Mouse (Mus musculus) c-Kit-positive CD71-positive TER-119-positive erythroid progenitor cells, embryonic 14.5 days (primary cell): Measurements from ENCODE around the gene Rtf2.

Experiments used
- DNase-seq: peaks from one replicate; pipeline ENCODE4 v3.0.0-alpha.2; 2013; ENCODE audit warnings: low spot score

Gene Rtf2

DNA sequence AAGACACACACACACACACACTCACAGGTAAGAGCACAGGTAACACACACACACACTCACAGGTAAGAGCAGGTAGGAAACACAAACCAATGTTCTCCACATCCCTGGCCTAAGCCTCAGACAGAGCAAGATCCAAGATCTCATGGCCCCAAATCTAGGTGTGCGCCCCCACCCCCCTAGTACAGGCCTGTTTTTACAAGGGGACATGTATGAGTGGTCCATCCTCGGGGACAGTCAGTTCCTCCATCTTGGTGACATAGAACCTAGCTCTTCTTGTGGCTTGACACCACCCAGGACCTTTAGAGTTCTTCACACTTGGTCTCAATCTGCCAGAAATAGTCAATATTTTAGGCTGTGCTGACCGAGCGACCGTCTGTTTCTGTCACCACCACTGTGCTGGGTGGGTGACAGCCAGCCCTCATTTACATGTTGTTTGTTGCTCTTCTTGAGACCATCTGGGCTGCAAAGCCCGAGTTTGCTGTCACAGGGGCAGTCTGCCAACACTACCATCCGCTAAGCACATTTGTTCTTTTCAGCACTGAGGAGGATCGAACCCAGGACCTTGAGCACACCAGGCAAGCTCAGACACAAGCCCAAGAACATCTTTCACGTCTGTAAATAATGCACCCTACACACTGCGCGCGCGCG, 43.5 kb downstream of the Rtf2 start:
- no peak for DNase-seq

DNA sequence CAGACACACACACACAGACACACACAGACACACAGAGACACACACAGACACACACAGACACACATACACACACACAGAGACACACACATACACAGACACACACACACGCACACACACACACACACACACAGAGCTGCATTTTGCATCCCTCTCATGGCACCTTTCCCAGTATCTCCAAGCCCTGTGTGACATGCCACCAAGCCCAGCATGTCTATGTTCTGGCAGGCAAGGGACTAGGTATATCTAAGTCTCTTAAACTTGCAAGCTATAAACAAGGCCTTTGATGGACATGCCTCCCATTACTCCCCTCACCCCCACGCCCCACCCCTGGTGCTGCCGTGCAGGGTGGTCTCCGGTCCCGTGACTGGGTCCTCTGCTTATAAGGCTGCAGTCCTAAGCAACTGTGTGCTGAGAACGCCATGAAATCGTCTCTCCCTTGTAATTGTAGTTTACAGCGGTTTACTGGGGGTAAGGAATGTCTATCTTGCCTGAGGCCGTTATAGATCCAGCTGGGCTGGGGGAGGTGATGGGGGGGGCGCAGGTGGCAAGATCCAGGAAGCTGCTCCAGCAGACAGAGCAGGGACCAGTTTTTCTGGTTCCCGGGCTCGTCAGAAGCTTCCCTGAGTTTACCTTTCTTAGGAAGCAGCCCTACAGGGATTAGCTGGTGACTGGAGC, 44.5 kb downstream of the Rtf2 start:
- no peak for DNase-seq

DNA sequence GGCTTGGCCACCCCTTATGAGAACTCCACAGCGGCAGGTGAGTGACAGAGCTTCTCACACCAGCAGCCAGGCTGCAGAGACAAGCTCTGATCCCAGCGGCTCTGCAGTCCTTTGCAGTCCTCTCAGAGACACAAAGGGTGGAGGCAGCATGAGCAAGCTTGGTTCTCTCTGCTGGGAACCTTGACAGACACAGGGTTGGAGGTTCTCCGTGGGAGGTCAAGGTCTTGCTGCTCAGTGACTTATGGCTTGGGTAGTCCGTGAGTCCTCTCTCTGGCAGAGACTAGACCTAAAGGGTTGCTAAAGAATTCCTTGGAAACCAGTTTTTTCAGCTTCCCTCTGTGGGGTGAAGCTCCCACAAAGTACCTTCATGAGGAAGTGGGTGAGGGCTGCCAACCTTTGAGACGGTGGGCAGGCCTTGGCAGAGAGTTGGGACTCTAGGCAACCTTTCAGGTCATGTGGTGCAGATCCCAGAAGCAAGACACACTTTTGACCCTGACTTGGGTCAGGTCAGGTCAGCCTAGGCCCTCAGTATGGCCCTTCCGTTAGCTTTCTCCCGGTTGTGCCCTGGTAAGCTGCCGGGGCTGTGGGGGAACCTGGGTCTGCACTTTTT, 56.5 kb downstream of the Rtf2 start:
- no peak for DNase-seq

DNA sequence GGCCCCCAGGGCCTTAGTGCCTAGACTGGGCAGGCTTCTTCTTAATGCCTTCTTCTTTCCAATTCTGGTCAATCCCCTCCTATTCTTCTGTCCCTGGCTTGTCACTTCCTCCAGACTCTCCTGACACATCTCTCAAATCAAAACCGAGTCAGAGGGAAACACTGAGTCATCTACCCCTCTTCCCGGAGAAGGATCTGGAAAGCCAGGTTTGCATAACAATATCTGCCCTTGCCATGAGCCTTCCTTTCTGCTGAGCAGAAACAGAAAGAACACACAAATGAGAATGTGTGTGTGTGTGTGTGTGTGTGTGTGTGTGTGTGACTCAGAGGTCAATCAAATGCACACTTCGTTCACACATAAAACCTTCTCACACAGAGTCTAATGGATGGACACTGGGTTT, 58.5 kb downstream of the Rtf2 start:
- no peak for DNase-seq

DNA sequence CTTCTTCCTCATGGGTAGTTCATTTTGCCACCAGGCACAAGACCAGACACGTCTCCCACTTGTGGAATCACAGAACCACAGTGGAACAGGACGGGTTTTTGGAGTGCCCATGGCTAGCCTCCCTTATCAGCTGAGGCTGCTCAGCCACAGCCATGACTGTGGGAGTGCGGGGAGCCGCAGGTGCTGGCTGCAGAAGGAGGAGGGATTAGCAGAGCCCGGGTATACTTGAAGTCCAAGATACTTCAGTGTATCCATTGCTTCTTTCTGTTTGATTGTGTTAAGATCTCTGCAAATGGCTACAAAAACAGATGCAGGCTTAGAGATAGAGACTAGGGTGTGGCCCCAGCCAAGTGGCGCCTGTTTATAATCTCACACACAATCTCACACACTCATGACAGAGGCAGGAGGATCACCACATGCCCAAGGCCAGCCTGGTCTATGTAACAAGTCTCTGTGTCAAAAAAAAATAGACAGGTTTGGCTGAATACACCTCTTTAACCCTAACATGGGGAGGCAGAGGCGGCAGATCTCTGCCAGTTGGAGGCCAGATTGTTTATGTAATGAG, 60.5 kb downstream of the Rtf2 start:
- DNase-seq, result peak; percentile 8

DNA sequence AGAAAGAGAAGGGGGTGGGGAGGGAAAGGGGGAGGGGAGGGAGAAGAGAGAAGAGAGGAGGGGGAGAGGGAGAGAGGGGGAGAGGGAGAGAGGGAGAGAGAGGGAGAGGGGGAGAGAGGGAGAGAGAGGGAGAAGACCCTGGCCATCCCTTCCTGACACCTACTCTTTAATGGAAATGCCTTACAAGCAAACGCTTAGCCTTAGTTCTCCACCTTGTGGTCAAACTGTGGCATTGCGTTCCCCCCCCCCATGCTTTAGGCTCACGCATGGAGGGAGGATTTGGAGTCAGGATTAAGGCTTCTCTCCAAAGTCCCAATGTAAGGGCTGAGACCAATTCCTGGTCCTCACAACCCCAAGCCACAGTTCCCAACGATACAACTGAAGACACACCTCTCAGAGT, 61.0 kb downstream of the Rtf2 start:
- DNase-seq, result peak; percentile 33

DNA sequence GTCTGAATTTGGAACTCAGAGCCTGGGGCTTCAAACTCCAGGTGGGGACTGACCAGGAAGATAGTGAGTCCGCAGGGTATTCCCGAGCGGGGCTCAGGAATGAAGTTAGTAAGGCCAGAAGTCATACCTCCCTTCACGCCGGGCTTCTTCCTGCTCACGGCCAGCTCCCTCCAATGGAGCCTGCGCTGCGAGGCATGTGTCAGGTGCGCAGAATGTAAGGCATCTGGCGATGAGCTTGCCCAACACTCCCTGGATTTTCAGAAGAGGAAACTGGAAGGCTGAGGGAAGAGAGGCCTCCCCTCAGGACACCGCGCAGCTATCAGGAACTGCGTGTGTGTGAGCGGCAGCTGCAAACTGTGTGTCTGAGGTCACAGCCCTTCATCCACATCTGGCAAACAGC, 61.8 kb downstream of the Rtf2 start:
- DNase-seq, result no peak

DNA sequence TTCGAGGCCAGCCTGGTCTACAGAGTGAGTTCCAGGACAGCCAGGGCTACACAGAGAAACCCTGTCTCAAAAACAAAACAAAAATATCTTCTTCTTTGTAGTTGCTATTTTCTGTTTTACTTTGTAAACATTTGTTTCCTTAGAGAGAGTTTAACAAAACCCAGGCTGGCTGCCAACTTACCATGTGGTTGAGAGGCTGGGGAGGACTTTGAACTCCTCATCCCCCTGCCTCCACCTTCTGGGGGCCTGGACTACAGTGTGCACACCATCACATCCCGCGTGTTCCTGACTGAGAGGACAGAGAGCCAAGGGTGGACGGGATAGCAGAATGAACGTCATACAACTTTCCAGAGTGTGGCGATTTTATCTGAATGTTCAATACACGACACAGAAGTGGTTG, 65.8 kb downstream of the Rtf2 start:
- DNase-seq, result no peak

DNA sequence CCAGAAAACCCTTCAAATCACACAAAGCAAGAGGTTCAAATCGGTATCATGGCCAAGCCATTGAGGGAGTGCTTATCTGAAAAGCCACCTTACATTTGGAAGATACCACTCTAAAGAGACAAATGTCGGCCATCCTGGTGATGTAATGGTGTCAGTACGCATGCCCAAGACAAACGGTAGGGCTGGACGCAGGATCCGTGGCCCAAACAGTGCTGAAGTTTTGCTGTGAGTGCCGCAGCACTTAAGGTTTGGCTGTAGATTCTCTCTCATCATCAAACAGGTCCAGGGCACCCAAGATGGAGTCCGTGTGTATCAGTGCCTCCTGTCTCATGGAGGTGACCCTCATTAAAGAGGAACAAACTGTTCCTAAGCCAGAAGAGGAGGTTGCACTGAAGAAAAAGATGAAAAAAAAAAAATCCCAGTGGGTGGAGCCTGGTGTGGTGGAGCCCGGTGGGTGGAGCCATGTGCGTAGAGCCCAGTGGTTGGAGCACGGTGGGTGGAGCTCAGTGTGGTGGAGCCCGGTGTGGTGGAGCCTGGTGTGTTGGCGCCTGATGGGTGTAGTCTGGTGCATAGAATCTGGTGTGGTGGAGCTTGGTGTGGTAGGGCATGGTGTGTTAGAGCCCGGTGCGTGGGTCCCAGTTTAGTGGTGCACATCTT, 69.8 kb downstream of the Rtf2 start:
- no peak for DNase-seq

DNA sequence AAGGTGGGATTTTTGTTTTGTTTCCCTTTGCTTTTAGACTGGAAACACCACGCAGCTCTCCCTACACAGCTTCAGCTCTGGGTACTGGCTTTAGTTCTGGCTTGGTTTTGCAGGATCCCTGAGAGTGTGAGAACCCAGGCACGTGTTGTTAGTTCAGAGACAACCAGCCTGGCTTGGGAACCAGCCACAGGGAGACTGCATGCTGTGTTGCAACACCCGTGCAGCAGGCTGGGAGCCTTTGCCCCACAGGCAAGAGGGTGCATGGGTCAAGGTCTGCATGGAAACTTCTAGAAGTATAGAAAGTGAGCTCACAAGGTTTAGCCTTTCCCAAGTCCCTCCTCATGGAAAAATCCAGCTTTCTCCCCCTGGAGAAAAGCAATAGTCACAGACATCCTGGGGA, 70.5 kb downstream of the Rtf2 start:
- DNase-seq, result no peak

DNA sequence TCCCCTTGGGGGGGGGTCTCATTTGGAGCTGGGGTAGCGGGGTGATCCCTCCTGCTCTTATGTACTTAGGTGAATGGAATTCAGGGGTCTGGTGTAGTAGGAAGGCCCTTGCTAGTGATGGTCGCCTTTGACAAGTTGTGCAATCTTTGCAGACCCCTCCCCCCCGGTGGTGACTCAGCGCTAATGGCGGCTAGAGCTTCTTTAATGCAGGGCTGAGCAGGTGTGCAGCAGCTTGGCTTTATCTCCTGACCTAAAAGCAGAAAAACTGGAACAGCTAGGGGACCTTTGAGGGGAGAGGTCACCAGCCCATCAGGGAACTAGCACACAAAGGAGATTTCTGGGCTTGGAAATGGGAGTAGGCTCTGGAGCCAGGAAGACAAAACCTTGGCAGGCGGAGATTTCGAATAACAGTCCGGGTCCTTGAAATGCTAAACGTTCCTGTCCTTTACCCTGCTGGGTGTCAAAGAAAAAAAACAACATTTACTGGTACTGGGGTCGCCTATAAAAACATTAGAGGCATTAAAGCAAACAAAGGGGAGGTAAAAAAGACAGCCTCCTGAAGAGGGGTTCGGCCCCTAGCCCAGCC, 76.1 kb downstream of the Rtf2 start:
- no peak for DNase-seq
